Mouse (Mus musculus) cerebellum, adult 9-11 months (tissue): ENCODE measurements around the gene Npr3.

Experiments
- DNase-seq: peaks from one replicate; pipeline ENCODE4 v3.0.0; 2022

The Npr3 gene

GRCm38 (mm10) chr15:11906571-11907531, at the start of gene Npr3:
Npr3 (minus strand) TSS chr15:11907287.
- DNase-seq = no peak

- DNase-seq = no peak
These were observed 49.0 kb upstream of the Npr3 start for GRCm38 (mm10) chr15:11956129-11956528.

GRCm38 (mm10) chr15:11954190-11954589, 47.1 kb upstream of the Npr3 start:
- no peak for DNase-seq

- no peak for DNase-seq
These were observed 45.1 kb upstream of the Npr3 start for GRCm38 (mm10) chr15:11952159-11952558.

- DNase-seq = no peak
These were observed 44.1 kb upstream of the Npr3 start for GRCm38 (mm10) chr15:11951181-11951580.

GRCm38 (mm10) chr15:11950144-11950543, 43.1 kb upstream of the Npr3 start:
- no peak for DNase-seq

- no peak for DNase-seq
These were observed 42.4 kb upstream of the Npr3 start for GRCm38 (mm10) chr15:11949490-11949889.

GRCm38 (mm10) chr15:11940855-11941254, 33.8 kb upstream of the Npr3 start:
- no peak for DNase-seq

GRCm38 (mm10) chr15:11927742-11928141, 20.7 kb upstream of the Npr3 start:
- no peak for DNase-seq

- no peak for DNase-seq
These were observed 7.0 kb upstream of the Npr3 start for GRCm38 (mm10) chr15:11914101-11914500.

GRCm38 (mm10) chr15:11909875-11910274, 2.8 kb upstream of the Npr3 start:
- no peak for DNase-seq

GRCm38 (mm10) chr15:11908166-11908565, 1.1 kb upstream of the Npr3 start:
- no peak for DNase-seq

- DNase-seq = no peak
These were observed 991 bp downstream of the Npr3 start for GRCm38 (mm10) chr15:11906021-11906570.

- DNase-seq = no peak
These were observed 2.0 kb downstream of the Npr3 start for GRCm38 (mm10) chr15:11904848-11905672.

- DNase-seq = no peak
These were observed 2.8 kb downstream of the Npr3 start for GRCm38 (mm10) chr15:11904043-11904847.

GRCm38 (mm10) chr15:11903196-11904042, 3.7 kb downstream of the Npr3 start:
- no peak for DNase-seq

- DNase-seq = no peak
These were observed 9.5 kb downstream of the Npr3 start for GRCm38 (mm10) chr15:11897617-11898016.

GRCm38 (mm10) chr15:11897162-11897561, 9.9 kb downstream of the Npr3 start:
- DNase-seq = no peak

GRCm38 (mm10) chr15:11893969-11894368, 13.1 kb downstream of the Npr3 start:
- DNase-seq = no peak

GRCm38 (mm10) chr15:11891395-11891794, 15.7 kb downstream of the Npr3 start:
- DNase-seq = no peak

GRCm38 (mm10) chr15:11882508-11883205, 24.4 kb downstream of the Npr3 start:
- DNase-seq = no peak
